Mouse (Mus musculus): ENCODE results near the gene Ccdc30. TPM values are rescaled to one million over a fixed set of nuclear protein-coding genes. Genes with fewer than 3 reads are reported as not detected.

Gene Ccdc30
- polyA plus RNA-seq, 1 experiment from 2014 or later = 2.5 TPM

DNA sequence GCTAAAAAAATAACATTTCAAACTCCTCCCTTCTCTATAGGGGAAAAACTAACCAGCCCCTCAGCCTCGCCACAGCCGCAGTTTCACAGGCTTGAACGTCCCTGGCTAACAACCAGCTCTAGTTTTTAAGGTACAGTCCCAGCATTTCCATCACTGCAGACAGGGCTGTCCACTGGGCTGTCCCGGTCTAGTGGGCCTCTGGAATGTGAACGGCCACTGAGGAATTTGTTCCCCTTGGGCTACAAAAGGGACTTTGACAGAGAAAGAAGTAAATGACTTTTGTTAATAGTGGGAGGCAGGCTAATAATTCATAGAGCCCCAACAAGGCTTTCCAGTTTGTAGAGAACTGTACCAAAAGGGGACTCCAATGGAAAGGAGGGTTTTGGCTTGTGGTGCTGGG is 109.9 kb downstream of the Ccdc30 start:
- no peak for DNase-seq
- 73% methylated on average over 5 of the region's 5 CpGs for WGBS
- ATAC-seq (ENCODE audit: insufficient read depth) = no peak
- no peak for TF ChIP-seq CTCF (IDR thresholded peaks at IDR 0.05; ENCODE audit: low read depth)
- Histone ChIP-seq H3K9me3 (ENCODE audit: low read depth, low read length) (no peaks in the 10 kb centered on the region), H3K27ac (ENCODE audit: low read depth) (no peak overlapping the region), H3K27me3 (ENCODE audit: insufficient read depth, low read length) (no peaks in the 10 kb centered on the region), H3K9ac (no peak overlapping the region), H3K4me1 (ENCODE audit: insufficient read depth) (no peaks in the 10 kb centered on the region), H3K4me3 (ENCODE audit: low read depth, low read length) (no peak overlapping the region), H3K36me3 (ENCODE audit: insufficient read depth) (peaks cover 33% of the 10 kb centered on the region; the same call in 1 of the 2 replicates), H3K4me2 (no peak overlapping the region)

DNA sequence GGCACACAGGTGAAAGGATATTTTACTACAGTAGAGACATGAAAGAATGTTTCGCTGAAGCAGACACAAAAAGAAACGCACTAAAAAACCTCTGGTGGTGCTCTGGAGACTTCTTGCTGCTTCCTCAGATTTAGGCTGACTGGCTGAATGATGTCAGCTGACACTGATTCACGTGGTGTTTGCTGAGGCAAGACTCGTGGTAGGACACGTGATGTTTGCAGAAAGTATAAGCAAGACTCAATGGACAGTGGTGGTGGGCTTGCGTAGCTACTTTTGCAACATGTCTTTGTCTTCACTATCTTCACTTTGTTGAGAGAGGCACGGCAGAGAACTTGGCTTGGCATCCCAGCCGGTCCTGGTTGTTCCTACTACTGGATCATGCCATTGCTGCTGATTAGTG is 112.0 kb downstream of the Ccdc30 start:
- WGBS = 76% methylated on average over 8 of the region's 8 CpGs

GRCm38 (mm10) chr4:119301777-119302176 is 113.5 kb downstream of the Ccdc30 start:
- Histone ChIP-seq H3K9ac (no peak overlapping the region), H3K4me1 (ENCODE audit: insufficient read depth) (no peaks in the 10 kb centered on the region), H3K27ac (ENCODE audit: low read depth) (no peak overlapping the region), H3K4me3 (ENCODE audit: low read depth, low read length) (no peak overlapping the region), H3K4me2 (no peak overlapping the region), H3K9me3 (ENCODE audit: low read depth, low read length) (no peaks in the 10 kb centered on the region), H3K36me3 (ENCODE audit: insufficient read depth) (peaks cover 2% of the 10 kb centered on the region; the same call in 1 of the 2 replicates), H3K27me3 (ENCODE audit: insufficient read depth, low read length) (no peaks in the 10 kb centered on the region)
- ATAC-seq (ENCODE audit: insufficient read depth) (no peak), DNase-seq (no peak)
- WGBS = 60% methylated on average over 3 of the region's 3 CpGs
- TF ChIP-seq CTCF (IDR thresholded peaks at IDR 0.05; ENCODE audit: low read depth) = no peak

More for the DNA sequence above, 112.0 kb downstream of the Ccdc30 start:
- Histone ChIP-seq H3K9ac (no peak overlapping the region), H3K4me2 (no peak overlapping the region), H3K27ac (ENCODE audit: low read depth) (no peak overlapping the region), H3K4me3 (ENCODE audit: low read depth, low read length) (no peak overlapping the region), H3K36me3 (ENCODE audit: insufficient read depth) (peaks cover 17% of the 10 kb centered on the region; the same call in 1 of the 2 replicates), H3K9me3 (ENCODE audit: low read depth, low read length) (no peaks in the 10 kb centered on the region), H3K4me1 (ENCODE audit: insufficient read depth) (no peaks in the 10 kb centered on the region), H3K27me3 (ENCODE audit: insufficient read depth, low read length) (no peaks in the 10 kb centered on the region)
- no peak for ATAC-seq (ENCODE audit: insufficient read depth)
- no peak for DNase-seq
- TF ChIP-seq CTCF (IDR thresholded peaks at IDR 0.05; ENCODE audit: low read depth) = no peak

DNA sequence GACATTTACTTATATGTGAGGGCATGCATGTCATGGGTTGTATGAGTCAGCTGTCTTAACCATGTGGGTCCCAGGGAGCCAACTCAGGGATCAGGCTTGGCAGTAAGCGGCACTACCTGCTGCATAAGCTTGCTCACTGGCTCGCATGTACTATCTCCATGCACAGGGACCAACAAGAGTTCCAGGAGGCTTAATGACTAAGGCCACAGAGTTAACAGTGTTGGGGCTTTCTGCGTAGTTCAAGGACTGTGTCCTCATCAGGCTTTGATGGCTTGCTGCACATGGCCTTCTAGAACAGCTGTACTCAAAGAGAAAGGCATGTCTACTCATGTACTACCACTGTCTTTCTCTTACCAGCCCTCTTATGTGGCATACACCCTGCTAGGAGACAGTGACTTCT is 114.6 kb downstream of the Ccdc30 start:
- ATAC-seq (ENCODE audit: insufficient read depth) = no peak

DNA sequence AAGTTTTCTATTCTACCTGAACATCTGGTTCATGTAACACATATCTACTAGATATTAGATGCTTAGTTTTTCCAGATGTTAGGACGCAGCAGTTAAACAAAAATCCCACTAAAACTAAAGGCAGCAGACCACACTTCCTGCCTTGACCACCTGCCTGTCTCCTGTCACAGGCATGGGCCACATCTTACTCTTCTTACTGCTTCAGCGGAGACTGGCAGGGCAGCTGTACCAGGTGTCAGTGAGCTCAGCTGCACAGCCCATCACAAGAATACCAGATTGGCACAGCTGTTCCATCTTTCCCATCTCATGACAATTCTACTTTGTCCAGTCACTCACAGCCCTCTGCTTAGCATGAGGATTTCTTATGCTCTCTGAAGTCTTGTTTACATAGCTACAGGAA is 118.0 kb downstream of the Ccdc30 start:
- Histone ChIP-seq H3K4me3 (ENCODE audit: low read depth, low read length) (no peak overlapping the region), H3K9ac (no peak overlapping the region), H3K4me2 (no peak overlapping the region), H3K27me3 (ENCODE audit: insufficient read depth, low read length) (no peaks in the 10 kb centered on the region), H3K9me3 (ENCODE audit: low read depth, low read length) (no peaks in the 10 kb centered on the region), H3K27ac (ENCODE audit: low read depth) (no peak overlapping the region), H3K36me3 (ENCODE audit: insufficient read depth) (no peaks in the 10 kb centered on the region), H3K4me1 (ENCODE audit: insufficient read depth) (no peaks in the 10 kb centered on the region)
- TF ChIP-seq CTCF (IDR thresholded peaks at IDR 0.05; ENCODE audit: low read depth) = no peak
- WGBS = 54% methylated on average over 2 of the region's 2 CpGs
- DNase-seq = no peak
- ATAC-seq (ENCODE audit: insufficient read depth) = no peak

More for the DNA sequence above, 114.6 kb downstream of the Ccdc30 start:
- Histone ChIP-seq H3K9me3 (ENCODE audit: low read depth, low read length) (no peaks in the 10 kb centered on the region), H3K27me3 (ENCODE audit: insufficient read depth, low read length) (no peaks in the 10 kb centered on the region), H3K9ac (no peak overlapping the region), H3K27ac (ENCODE audit: low read depth) (no peak overlapping the region), H3K4me1 (ENCODE audit: insufficient read depth) (no peaks in the 10 kb centered on the region), H3K36me3 (ENCODE audit: insufficient read depth) (no peaks in the 10 kb centered on the region), H3K4me2 (no peak overlapping the region), H3K4me3 (ENCODE audit: low read depth, low read length) (no peak overlapping the region)
- DNase-seq = no peak
- no peak for TF ChIP-seq CTCF (IDR thresholded peaks at IDR 0.05; ENCODE audit: low read depth)
- WGBS = 92% methylated on average over 3 of the region's 3 CpGs

DNA sequence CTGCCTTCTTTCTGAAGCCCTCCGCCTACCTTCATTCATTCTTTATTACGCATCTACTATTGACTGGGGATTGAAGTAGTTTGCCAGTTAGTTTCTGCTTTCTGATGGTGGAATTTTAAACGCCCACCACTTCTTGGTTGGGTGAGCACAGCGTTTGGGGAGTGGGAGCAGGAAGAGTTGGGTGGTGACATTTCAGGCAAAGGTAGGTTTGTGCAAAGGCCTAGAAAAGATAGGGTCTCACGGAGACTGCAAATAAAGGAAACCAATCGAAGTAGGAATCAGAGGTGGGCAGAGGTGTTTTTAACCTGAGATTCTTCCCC is 120.2 kb downstream of the Ccdc30 start:
- Histone ChIP-seq H3K36me3 (ENCODE audit: insufficient read depth) (peaks cover 15% of the 10 kb centered on the region; the same call in 1 of the 2 replicates), H3K9me3 (ENCODE audit: low read depth, low read length) (no peaks in the 10 kb centered on the region), H3K9ac (peak overlapping the region; percentile 92), H3K4me3 (ENCODE audit: low read depth, low read length) (peak overlapping the region; percentile 94), H3K27ac (ENCODE audit: low read depth) (peak overlapping the region; percentile 94), H3K27me3 (ENCODE audit: insufficient read depth, low read length) (no peaks in the 10 kb centered on the region), H3K4me2 (peak overlapping the region; percentile 86), H3K4me1 (ENCODE audit: insufficient read depth) (no peaks in the 10 kb centered on the region; the same call in 1 of the 2 replicates)
- no peak for DNase-seq
- ATAC-seq (ENCODE audit: insufficient read depth) = no peak
- WGBS = 4% methylated on average over 6 of the region's 6 CpGs
- TF ChIP-seq CTCF (IDR thresholded peaks at IDR 0.05; ENCODE audit: low read depth) = no peak

GRCm38 (mm10) chr4:119294415-119295133 is 120.7 kb downstream of the Ccdc30 start, which contains the start of gene Ybx1:
Gene Ybx1, minus strand, starts transcription at chr4:119294604.
- peak; percentile 99 for DNase-seq
- TF ChIP-seq CTCF (IDR thresholded peaks at IDR 0.05; ENCODE audit: low read depth) = no peak
- Histone ChIP-seq H3K36me3 (ENCODE audit: insufficient read depth) (peaks cover 18% of the 10 kb centered on the region), H3K27me3 (ENCODE audit: insufficient read depth, low read length) (no peaks in the 10 kb centered on the region), H3K4me1 (ENCODE audit: insufficient read depth) (no peaks in the 10 kb centered on the region; the same call in 1 of the 2 replicates), H3K4me2 (peak within 1 kb of the TSS; percentile 86), H3K4me3 (ENCODE audit: low read depth, low read length) (peak within 1 kb of the TSS; percentile 94), H3K9ac (peak within 1 kb of the TSS; percentile 92), H3K27ac (ENCODE audit: low read depth) (peak within 1 kb of the TSS; percentile 94), H3K9me3 (ENCODE audit: low read depth, low read length) (no peaks in the 10 kb centered on the region)
- WGBS = under 1% methylated on average over 61 of the region's 61 CpGs
- ATAC-seq (ENCODE audit: insufficient read depth) = peak; percentile 100

Measured in lung, embryonic 14.5 days (tissue).